Mouse (Mus musculus): ENCODE data around the gene Olfr620.

Gene Olfr620

DNA sequence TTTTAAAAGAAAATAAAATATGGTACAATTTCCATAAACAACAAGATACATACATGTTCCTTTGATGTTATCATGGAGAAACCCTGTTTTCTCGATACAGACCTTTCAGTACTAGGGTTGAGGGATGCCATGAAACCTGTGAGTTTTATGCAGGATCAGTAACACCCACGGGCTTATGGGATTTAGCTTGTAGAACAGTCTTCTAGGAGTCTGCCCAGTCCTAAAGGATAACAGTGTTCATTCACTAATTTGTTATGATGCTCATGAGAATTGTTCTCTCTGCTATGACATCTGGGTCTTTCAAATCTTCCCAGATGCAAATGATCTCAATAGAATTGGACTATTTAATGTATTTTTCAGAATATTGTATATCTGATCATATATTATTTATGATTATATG, at the start of gene Olfr620:
Gene Olfr620, minus strand, starts transcription at position 101 of the 400 bp plus-strand sequence.
- DNase-seq = no peak

DNA sequence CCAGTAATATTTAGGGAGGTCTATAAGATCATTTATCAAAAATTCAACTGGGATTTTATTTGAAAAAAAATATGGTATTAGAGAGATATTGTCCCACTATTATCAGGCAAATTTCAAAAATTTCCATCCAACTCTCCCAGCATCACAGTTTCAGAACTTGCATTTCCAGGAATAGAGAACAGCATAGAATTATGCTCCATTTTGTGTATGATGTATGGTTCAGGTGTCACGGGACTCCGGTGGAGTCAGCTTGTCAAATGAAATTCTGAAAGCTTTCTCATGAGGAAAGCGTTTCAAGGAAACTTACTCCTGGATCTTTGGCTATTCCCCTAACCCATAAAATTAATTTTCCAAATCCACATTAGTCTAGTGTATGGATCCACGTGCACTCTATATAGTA, 31.7 kb upstream of the Olfr620 start:
- DNase-seq = no peak

- no peak for DNase-seq
These were observed 30.3 kb upstream of the Olfr620 start, which contains the start of gene Olfr622 for GRCm38 (mm10) chr7:103642602-103643001. Gene Olfr622, minus strand, starts transcription at chr7:103642702.

DNA sequence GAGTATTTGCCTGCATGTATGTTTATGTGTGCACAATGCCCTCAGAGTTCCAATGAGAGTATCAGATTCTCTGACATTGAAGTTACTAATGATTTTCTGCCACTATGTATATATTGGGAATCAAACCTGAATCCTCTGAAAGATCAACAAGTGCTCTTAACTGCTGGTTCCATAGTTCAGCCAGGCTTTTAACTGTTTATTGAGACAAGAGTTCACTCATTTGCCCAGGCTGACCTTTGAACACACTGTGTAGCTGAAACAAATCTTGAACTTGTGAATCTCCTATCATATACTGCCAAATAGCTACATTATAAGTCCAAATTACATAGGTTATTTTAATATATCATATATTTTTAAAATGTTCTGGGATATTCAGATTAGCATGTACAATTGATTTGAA, 24.5 kb upstream of the Olfr620 start:
- no peak for DNase-seq

DNA sequence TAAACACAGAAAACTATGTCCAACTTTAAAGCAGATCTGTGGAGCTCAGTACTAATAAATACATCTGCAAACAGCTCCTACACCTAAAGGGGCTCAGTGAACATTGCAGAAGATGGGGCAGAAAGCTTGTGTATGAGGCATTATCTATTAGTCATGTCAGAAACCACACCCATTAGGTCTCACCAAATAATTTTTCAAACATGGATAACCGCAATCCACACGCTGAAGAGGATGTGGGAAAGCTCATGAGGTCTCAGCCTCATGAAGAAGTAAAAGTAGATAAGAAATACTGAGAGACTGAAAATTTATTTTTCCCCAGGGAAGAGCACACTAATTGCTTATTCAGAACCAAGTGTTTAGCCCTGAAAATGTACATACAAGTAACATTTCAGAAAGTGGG, 4.9 kb downstream of the Olfr620 start:
- DNase-seq = no peak

DNA sequence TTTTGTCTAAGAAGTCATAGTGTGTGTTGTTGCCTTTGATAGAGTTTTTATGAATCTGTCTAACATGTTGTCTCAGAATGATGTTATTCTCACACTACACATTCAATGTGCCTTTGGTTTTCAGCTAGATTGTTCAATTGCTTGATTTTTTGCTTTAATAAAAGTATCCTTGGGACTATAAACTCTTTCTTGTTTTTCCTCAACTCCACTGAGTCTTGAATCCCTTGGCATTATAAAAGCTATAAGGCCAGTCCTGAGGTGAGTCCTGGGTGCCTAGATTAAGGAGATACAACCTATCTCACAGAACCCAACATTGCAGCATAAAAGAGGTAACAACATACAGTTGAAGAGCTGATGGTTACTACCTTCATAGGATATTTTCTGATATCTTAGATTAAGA, 12.1 kb downstream of the Olfr620 start, which contains the start of gene Olfr619:
Gene Olfr619, plus strand, starts transcription at position 301 of the 400 bp plus-strand sequence.
- no peak for DNase-seq

- no peak for DNase-seq
These were observed 22.5 kb downstream of the Olfr620 start, which contains the start of gene Olfr618 for GRCm38 (mm10) chr7:103589803-103590202. Gene Olfr618, plus strand, starts transcription at chr7:103590103.

GRCm38 (mm10) chr7:103572761-103573160, 39.6 kb downstream of the Olfr620 start, which contains the start of gene Olfr617:
Gene Olfr617, plus strand, starts transcription at chr7:103573061.
- no peak for DNase-seq

GRCm38 (mm10) chr7:103569043-103569442, 43.3 kb downstream of the Olfr620 start, which contains the start of gene Olfr616:
Gene Olfr616, minus strand, starts transcription at chr7:103569143.
- no peak for DNase-seq

GRCm38 (mm10) chr7:103555779-103556178, 56.6 kb downstream of the Olfr620 start, which contains the start of gene Olfr615:
Gene Olfr615, plus strand, starts transcription at chr7:103556079.
- DNase-seq = no peak

All from right cerebral cortex, postnatal 4 days (tissue).